Mouse (Mus musculus) frontal cortex, postnatal 14 days (tissue): ENCODE results near the gene Gipr.

ENCODE experiments used
- DNase-seq, 2 experiments: peaks; one replicate each; pipeline ENCODE4 v3.0.0; 2022; ENCODE audit warnings: low spot score in 2 of 2

The Gipr gene

GRCm38 (mm10) chr7:19148875-19149541 lies 16.9 kb downstream of the Gipr start, which contains the start of gene Qpctl:
TSS of gene Qpctl (minus strand) at chr7:19149291.
- DNase-seq, result peak; percentile 98 to 99

GRCm38 (mm10) chr7:19148180-19148874 lies 17.6 kb downstream of the Gipr start:
- DNase-seq, result no peak

GRCm38 (mm10) chr7:19147497-19148045 lies 18.4 kb downstream of the Gipr start:
- no peak for DNase-seq

- no peak for DNase-seq
These were observed 19.1 kb downstream of the Gipr start for GRCm38 (mm10) chr7:19146793-19147192.

GRCm38 (mm10) chr7:19137380-19137779 lies 28.5 kb downstream of the Gipr start:
- DNase-seq, result peak in 1 of 2 experiments; percentile 51

- DNase-seq, result no peak
These were observed 29.1 kb downstream of the Gipr start for GRCm38 (mm10) chr7:19136673-19137334.

- no peak for DNase-seq
These were observed 29.8 kb downstream of the Gipr start for GRCm38 (mm10) chr7:19136168-19136567.

GRCm38 (mm10) chr7:19131324-19131848 lies 34.5 kb downstream of the Gipr start:
- peak; percentile 94 to 97 for DNase-seq

- DNase-seq, result no peak
These were observed 35.3 kb downstream of the Gipr start for GRCm38 (mm10) chr7:19130657-19131056.

GRCm38 (mm10) chr7:19129396-19129795 lies 36.5 kb downstream of the Gipr start:
- no peak for DNase-seq

GRCm38 (mm10) chr7:19127744-19128143 lies 38.2 kb downstream of the Gipr start:
- DNase-seq, result no peak

- DNase-seq, result no peak
These were observed 41.2 kb downstream of the Gipr start for GRCm38 (mm10) chr7:19124713-19125112.

GRCm38 (mm10) chr7:19121686-19122085 lies 44.2 kb downstream of the Gipr start:
- DNase-seq, result no peak

GRCm38 (mm10) chr7:19119631-19120429 lies 46.1 kb downstream of the Gipr start, which contains the start of gene Fbxo46:
TSS of gene Fbxo46 (plus strand) at chr7:19119859.
- peak; percentile 88 to 91 for DNase-seq

- no peak for DNase-seq
These were observed 46.8 kb downstream of the Gipr start for GRCm38 (mm10) chr7:19119083-19119482.

GRCm38 (mm10) chr7:19118028-19118771 lies 47.7 kb downstream of the Gipr start, which contains the start of gene Gm4969:
TSS of gene Gm4969 (minus strand) at chr7:19118368.
- DNase-seq, result peak; percentile 58 to 68

GRCm38 (mm10) chr7:19109565-19109964 lies 56.4 kb downstream of the Gipr start:
- DNase-seq, result no peak

GRCm38 (mm10) chr7:19107436-19107835 lies 58.5 kb downstream of the Gipr start:
- no peak for DNase-seq
